Mouse (Mus musculus) heart, postnatal 10 days (tissue): ENCODE data around the gene Olfr356. TPM values are rescaled to one million over a fixed set of nuclear protein-coding genes. Genes with fewer than 3 reads are reported as not detected.

Experiments
- DNase-seq, 2 experiments: peaks; one replicate each; pipeline ENCODE4 v3.0.0; 2021
- intact Hi-C: fragments of 180-260 bp; cut with DNase I; formaldehyde crosslinking; loops from one replicate; pipeline ENCODE4 v1.15.1; 2025
- total RNA-seq, 2 experiments: library from RNA; stranded (reverse); gene quantifications; 2 replicates each; pipeline ENCODE4 v1.2.3; 2021

The Olfr356 gene
- not detected for total RNA-seq

DNA sequence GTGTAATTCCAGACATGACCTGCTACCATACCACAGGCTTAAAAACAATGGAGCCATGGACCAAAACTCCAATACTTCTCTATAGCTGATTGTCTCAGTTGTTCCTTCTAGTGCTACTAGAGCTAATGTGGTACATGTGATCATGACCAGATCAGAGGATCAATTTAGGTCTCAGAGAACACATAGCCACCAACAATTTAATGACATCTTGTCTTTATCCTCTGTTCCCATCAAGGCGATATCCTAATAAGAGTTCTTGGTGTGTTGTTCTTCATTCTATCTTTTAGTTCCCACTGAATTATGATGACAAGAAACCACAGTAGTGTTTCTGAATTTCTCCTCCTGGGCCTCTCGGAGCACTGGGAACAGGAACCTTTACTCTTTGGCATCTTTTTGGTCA is at the start of gene Olfr356:
Olfr356 (plus strand) TSS at position 301 of the 400 bp plus-strand sequence.
- no peak for DNase-seq

DNA sequence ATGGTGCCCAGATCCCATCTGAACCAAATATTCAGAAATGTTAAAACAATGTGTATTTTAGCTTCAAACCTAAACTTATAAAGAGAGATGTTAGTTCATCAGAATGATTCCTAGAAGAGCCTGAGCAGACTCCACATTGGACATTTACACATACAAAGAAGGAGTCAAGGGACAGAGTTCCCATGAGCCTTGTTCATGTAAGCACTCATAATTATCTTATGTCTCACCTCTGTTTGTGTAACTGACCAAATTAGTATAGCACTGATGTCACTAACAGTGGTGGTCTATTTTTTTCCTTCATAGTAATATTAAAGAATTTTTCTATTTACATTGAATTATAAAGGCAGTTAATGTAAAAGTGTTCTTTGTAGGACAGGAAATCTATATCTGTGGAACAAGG is 44.1 kb upstream of the Olfr356 start, which contains the start of gene Olfr353:
Olfr353 (minus strand) TSS at position 101 of the 400 bp plus-strand sequence.
- DNase-seq: no peak
- intact Hi-C loops: no loop called here

More for the DNA sequence above, at the start of gene Olfr356:
- intact Hi-C loops: no loop called here

DNA sequence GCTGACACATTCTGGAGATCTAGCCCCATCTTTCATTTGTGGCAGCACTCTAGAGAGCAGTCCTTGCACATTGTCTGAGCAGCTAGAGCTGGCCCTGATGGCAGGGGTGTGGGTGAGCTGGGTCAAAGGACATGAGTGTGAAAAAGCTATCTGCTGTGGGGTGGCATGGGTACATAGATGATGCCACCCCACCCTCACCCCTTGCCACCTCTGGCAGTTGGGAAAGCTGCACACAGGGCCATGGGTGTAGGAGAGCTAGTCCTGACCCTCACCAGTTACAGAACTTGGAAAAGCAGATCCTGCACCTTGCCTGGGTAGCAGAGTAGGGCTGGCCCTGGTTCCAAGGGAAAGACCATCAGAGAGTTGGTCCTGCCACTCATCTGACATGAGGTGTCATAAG is 39.8 kb upstream of the Olfr356 start:
- no peak for DNase-seq
- intact Hi-C loops: no loop called here

DNA sequence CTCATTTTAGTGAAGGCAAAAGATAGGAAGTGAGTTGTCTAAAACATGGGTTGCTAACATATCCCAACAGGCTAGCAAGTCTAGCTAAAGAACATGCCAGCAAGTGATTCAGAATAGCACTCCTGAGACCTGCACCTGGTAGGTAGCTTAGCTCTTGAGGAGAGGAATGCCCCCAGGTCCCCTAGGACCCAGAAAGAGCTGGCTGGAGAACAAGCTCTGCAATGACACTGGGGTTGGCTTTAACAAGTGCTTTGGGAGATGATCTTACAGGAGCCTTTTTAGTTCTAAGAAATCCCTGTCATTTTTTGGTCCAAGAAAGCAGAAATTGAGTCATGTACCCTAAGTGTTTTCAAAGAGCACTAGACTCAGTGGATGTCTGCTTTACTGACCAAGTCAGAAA is 31.5 kb upstream of the Olfr356 start, which contains the start of gene Olfr354:
Olfr354 (plus strand) TSS at position 301 of the 400 bp plus-strand sequence.
- intact Hi-C loops: no loop called here
- no peak for DNase-seq

DNA sequence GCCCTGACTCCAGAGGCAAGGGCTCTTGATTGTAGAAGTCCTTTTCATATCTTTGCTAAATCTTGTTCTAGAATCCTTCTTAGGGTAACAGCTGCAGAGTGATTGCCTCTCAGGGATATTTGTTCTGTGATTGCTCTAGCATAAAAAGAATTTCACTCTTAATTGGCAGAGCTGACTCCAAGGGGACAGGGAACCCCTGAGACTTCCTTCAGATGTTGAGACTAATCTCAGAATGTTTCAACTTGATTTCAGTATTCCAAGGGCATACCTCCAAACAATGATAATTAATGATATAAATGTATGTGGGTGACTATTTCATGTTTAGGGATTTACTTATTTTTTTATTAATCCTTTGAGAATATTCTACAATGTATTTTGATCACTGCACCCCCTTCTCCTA is 8.1 kb upstream of the Olfr356 start, which contains the start of gene Olfr355:
Olfr355 (minus strand) TSS at position 101 of the 400 bp plus-strand sequence.
- no peak for DNase-seq
- intact Hi-C loops: no loop called here

Other genes with a start within 250 kb of the Olfr356 start
- not detected for gene Olfr347, start 205.2 kb upstream of the Olfr356 start, total RNA-seq
- not detected for gene Olfr348, start 152.8 kb upstream of the Olfr356 start, total RNA-seq
- not detected for gene Olfr50, start 146.6 kb upstream of the Olfr356 start, total RNA-seq
- not detected for gene Olfr3, start 120.1 kb upstream of the Olfr356 start, total RNA-seq
- gene Olfr350, start 90.8 kb upstream of the Olfr356 start, total RNA-seq: not detected
- not detected for gene Olfr351, start 74.5 kb upstream of the Olfr356 start, total RNA-seq
- not detected for gene Olfr352, start 68.7 kb upstream of the Olfr356 start, total RNA-seq
- not detected for gene Olfr353, start 44.2 kb upstream of the Olfr356 start, total RNA-seq
- not detected for gene Olfr354, start 31.4 kb upstream of the Olfr356 start, total RNA-seq
- gene Olfr355, start 8.2 kb upstream of the Olfr356 start, total RNA-seq: not detected
- gene Olfr357, start 56.7 kb downstream of the Olfr356 start, total RNA-seq: not detected
- gene Olfr358, start 72.2 kb downstream of the Olfr356 start, total RNA-seq: not detected
- gene Olfr360, start 128.6 kb downstream of the Olfr356 start, total RNA-seq: not detected
- gene Olfr361, start 152.2 kb downstream of the Olfr356 start, total RNA-seq: not detected
- gene Olfr362, start 180.8 kb downstream of the Olfr356 start, total RNA-seq: not detected
- gene Olfr364-ps1, start 202.2 kb downstream of the Olfr356 start, total RNA-seq: not detected